Mouse (Mus musculus) A20 (cell line): ENCODE data around the gene Adam22.

Experiments used
- DNase-seq: peaks from one replicate; pipeline ENCODE4 v3.0.0-alpha.2; 2011; ENCODE audit warnings: low read depth, low spot score

The Adam22 gene

DNA sequence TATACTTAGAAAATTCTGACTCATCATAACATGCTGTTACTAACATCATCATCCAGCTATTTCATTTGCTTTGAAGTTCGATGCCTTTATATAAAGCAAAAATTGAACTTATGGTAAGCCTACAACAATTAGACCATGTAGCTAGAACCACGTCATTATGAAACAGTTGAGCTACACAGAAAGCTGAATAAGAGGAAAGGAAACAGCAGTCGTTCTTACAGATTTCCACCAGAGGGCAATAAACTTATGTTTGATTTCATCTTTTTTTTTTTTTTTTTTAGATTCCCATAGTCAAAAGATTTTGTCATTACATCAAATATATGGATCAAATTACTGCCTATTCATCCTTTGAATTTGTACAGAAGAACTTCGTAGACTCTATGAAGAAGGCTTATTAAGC is 203.2 kb downstream of the Adam22 start:
- DNase-seq = peak; percentile 55

DNA sequence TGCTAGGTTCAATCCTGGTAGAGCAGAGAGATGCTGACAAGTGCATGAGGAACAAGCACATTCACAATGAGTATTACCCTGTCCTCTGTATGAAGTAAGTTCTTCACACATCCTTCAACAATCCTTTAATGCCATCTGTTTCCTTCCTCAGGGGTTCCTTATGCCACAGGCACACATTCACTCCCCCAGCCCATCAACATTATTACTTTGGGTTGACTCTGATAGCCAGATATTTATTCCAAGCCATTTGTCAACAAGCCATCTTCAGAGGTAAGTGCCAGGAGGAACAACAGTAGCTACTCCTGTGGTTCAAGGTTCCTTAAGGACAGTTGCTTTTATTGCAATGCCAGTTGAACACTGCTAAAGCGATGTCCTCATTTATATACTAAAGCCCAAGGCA is 216.3 kb downstream of the Adam22 start:
- no peak for DNase-seq

DNA sequence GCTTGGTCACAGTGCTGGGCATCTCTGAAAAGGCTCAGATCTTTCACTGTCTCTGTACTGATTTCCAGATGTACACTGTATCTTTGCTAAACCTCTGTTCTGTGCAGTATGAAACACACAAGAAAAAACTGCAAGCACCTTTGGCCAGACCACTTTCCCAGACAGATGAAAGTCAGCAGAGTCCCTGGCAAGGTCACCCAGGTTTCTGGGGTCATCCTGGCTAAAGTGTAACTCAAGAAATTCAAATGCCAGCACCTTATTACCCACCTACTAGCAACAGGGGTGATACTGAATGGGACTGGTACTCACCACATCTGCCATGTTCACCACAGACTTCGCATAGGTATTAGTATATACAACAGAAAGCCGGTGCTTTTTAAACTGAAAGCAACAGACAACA is 221.8 kb downstream of the Adam22 start:
- DNase-seq = no peak

DNA sequence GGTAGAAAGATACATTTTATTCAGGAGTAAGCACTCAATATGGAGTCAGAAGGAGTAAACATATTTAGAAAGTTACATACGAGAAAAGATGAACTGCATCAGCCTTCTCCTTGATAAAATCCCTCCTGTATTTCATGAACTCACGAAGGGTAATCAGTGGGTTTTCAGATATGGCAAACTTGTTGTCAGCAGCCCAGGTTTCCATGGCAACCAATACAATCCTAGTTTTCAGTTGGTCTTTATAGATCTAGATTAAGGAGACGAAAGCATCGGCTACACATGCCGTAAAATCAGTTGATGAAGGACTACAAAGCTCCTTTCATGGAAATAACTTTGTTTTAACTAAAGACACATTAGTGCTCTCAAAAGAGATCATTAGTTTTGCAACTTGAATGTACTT is 222.5 kb downstream of the Adam22 start:
- DNase-seq = no peak

DNA sequence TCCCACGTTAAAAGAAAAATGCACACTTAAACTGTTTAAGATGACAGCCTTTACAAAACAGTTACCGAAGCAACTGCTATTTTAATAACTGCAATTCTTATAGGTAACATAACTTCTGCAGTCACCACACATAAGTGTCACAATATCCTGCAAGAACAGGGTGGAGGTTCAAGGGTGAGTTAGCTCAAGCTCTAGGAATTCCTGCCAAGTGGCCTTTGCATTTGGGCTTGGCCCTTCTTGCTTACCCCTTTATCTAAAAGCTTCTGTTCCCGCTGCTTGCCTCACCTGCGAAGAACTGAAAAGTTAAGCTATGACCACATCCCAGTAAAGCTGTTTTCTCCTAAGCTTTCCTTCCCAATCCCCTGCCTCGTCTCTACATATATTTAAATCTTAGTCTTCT is 235.4 kb downstream of the Adam22 start:
- no peak for DNase-seq

DNA sequence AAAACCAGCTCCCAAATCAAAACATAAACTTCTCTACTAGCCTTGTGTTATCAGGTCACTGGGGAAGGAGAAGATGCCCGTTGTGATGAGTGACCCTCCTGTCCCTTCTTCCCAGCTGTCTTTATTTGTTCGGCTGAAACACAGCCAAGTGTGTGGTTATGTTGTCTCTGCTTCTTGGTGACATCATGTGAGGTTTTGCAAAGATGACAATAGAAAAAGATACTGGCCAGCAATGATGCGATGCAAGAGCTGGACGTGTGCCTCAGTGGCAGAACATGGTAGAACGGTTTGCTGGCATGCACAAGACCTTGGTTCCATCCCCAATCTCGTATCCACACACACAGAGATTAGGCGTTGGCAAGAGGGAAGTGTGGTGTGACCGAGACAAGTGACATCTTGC is 236.0 kb downstream of the Adam22 start:
- no peak for DNase-seq

DNA sequence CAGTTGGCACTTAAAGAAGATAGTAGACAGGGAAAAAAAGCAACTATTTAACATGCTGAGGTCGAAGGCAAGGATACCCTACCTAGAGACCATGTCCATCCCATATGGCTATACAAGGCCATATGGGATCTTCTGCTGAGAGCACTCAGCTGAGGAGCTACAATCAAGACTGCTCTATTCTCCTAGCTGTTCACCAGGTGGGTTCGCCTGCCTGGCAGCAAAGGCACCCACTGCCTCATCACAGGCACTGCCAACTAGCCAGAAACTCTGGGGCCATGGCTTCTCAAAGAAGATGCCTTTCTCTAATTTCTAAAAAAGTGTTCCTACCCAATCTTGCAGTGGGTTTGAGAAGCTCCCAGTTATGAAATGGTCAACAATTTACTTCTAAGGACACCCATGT is 238.2 kb downstream of the Adam22 start:
- DNase-seq = no peak

DNA sequence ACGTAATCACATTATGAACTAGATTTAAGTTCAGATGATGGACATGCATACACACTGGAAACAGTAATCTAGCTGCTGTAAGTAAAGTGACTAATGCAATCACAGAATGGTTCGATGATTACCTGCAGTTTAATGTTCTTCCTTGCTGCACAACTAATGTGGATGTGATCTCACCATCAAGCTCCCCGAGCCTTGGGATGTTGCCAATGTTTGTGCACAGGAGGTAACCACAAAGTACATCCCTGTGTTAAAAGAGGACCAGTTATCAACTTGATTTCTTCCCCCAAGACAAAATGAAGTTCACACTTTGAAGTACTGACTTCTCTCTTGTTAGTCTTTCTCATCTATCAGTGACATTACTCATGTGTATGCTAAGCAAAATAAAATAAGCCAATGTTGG is 247.0 kb downstream of the Adam22 start:
- DNase-seq = no peak

DNA sequence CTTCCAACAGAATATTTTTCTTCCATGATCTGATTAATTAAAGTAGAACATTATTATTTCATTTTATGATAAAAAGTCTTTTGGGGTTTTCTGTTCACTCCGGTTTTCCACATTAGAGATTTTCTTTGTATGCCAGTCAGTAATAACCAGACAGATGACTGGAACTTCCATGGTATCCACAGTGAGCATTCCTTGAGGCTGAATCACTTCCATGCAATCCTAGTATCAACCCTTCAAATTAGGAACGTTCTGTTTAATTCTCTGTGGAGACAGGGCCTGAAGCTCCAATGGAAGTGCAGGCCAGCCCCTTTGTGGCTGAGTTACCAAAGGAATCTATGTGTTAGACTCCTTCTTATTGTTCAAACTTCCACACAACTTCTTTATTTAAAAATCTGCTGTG is 247.9 kb downstream of the Adam22 start:
- no peak for DNase-seq

DNA sequence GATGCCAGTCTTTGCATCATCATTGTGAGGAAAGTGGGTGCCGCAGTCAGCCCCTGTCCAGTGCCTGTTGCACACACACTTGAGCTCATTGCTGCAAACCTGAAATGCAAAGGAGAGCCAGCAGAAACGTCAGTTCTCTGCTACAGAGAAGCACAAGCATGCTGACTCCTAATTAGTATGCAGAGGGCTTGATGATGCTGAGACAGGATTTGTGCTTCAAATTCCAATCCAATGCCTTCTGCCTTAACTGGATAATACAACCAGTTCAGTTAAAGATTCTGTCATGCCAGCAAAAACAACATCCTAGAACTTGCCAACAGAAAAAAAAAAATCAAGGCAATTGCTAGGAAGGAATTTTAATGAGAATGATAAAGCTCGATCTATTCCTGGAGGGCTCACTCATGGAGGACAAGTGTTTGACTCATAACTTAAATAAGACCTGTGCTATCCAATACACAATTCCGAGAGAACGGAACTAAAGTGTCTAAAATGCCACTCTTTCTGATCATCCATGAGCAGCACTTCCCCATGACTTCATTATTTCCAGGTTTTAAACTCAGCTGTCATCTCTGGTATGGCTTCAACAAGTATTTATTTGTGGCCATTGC is 251.3 kb downstream of the Adam22 start:
- DNase-seq = no peak

DNA sequence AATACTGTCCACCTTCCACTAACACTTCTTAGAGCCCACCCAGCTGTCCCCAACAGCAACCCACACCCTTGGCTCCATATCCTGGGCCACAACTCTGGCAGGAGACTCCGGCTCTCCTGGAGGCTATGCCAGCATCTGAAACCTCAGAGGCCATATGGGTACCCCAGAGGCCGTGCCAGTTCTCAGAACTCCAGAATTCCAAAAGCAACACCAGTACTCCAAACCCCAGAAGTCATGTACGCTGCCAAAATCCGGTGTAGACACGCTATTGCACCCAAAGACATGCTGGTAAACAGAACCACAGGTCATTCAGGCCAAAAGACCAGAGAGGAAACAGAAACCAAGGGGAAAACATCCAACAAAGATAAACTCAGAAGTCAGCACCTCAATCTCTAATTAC is 255.7 kb downstream of the Adam22 start:
- no peak for DNase-seq

DNA sequence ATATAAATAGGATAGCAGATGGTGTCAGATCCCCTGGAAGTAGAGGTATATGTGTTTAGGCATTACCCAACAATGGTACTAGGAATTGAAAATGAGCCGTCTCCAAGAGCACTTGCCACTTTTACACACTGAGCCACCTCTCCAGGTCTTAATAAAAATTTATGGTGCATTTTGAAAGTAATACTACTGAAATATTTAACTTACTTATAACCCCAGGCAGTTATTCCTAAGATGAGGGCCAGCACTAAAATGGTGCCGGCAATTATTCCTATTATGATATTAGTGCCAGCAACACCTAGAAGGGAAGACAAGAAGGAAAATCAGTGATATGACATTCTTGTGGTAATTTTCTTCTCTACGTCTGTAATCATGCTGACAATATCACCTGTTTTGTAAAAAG is 256.3 kb downstream of the Adam22 start:
- no peak for DNase-seq

DNA sequence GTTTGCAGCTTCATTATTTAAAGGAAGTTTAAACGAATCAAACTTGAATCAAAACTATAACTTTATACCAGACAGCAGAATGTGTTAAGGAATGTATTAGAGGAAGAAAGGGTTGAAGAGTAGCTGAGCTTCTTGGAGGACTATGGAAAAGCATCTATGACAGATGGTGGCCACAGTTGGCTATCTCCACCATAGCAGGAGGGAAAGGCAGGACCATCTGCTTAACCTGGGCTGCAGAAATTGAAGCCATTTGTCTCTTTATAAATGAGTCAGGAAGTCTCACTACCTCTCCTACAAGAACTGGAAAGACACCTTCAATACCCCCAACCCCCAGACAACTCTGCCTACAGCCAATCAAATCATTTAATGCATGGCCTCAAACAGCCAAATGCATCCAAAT is 272.3 kb downstream of the Adam22 start:
- no peak for DNase-seq

DNA sequence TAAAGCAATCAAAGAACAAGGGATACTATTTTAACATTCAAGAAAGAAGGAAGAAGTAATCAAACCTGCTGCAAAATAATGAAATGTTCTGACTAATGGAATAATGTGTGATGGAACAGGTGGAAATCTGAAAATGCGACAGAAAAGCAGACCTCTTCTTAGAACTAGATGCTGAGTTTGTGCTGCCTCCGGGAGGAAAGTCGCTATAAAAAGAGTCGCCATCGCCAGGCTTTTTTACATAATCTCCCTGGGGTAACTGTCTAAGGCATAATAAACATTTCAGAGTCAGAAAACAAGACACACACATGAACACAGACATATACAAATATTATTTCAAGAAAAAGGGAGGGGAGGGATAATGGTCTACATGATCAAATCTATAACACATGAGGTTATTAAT is 273.0 kb downstream of the Adam22 start:
- no peak for DNase-seq

DNA sequence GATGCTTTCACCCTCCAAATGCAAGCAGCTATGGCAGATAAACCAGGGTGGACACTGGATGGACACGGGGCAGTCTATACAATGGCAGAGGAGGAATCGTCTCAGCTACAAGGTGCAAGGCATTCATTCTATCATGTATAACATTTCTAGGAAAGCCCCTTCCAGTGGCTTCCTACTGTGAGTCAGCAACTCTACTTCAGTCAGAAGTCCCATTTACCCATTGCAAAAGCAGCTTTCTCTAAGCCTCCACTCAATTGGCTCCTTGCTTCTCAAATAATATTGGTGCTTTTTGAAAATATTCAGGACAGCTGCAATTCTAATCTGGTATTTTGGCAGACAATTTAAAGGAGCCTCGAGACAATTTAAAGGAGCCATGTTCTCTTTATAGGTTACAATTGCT is 279.8 kb downstream of the Adam22 start:
- DNase-seq = no peak

DNA sequence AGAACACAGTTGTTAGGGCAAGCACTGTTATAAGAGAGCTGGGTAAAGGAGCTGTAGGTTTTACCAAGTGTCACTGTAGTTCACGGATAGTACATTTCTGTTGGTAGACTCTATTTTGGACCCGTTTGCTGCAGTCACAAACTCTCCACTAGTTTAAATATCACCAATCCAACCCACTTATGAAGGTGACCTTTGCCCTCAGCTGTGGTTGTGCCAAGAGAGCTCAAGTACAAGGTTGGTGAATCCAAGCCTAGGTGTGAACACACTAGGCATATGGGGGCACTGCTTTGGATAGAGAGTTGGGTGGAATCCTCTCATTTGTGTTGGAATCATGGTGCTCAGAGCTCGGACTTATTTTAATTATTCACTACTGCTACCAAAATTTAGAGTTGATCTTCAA is 282.3 kb downstream of the Adam22 start:
- DNase-seq = no peak

DNA sequence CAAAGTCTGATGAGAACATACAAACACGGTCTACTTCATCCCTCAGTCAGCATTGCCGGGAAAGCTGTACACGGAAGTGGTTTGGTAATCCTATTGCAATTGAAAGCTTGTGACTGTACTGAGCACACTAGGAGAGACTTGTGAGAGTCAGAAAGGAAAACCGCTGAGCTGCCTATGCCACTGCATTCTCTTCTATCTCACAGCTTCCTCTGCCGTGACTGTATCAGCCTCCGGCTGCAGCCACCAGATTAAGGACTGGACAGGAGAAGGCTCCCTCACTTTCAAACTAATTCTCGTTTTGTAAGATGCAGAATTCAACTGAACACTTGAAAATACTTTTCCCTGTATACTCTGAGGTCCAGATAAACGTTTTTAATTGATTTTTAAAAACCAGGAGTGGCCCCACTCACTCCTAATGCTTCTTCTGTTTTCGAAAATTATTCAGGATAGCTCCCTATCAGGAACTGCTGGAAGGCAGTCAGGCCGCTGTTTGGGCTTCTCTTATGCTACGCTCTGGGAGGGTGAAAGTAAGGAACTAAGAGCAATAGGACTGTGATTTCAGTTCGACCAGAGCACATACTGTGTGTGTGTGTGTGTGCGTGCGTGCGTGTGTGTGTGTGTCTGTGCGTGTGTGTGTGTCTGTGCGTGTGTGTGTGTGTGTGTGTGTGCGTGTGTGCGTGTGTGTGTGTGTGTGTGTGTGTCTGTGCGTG is 285.0 kb downstream of the Adam22 start:
- DNase-seq = no peak

DNA sequence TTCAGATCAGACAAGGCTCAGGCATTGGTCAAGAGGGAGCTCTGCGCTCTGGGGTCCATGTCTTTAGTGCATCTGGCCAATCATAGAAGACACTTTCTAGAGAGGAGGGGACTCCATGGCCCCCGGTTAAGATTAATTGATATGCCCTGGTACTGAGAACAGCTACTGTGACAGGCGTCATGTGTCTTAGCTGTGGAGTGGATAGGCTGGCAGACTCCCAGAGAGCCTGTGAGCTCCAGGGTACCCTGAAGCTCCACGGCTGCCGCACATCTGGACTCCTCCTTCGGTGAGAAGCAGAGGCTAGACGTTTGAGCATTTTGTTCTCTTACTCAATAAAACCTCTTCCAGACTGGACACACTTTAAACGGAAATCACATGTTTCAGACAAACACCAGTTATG is 290.5 kb downstream of the Adam22 start:
- no peak for DNase-seq

DNA sequence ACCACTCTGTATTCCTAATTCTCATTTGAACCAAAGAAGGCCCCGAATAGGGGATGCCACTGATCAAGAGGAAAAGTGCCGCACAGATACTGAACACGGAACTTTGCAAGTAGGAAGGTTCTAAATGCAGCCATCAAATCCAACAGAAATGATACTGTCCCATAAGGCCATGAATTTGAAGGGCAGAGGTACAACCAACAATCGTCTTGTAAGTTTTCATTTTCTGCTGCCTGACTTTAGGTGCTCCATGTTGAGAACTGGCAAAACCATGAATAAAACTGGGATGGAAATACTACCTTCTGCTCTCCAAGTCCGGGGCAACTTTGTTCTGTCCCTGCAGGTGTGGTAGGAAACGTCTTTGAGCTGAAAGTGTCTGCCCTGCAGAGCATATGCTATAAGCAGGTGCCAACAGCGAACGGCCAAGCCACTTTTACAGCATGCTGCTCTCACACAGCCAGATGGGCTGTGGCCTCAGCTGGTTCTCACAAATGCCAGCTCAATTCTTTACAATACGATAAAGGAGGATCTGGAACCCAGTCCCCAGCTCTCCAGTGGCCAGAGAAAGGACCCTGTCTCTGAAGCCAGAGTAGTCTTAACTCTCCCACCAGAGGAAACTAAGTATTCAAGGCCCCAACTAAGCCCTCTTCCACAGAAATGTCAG is 293.9 kb downstream of the Adam22 start:
- no peak for DNase-seq

DNA sequence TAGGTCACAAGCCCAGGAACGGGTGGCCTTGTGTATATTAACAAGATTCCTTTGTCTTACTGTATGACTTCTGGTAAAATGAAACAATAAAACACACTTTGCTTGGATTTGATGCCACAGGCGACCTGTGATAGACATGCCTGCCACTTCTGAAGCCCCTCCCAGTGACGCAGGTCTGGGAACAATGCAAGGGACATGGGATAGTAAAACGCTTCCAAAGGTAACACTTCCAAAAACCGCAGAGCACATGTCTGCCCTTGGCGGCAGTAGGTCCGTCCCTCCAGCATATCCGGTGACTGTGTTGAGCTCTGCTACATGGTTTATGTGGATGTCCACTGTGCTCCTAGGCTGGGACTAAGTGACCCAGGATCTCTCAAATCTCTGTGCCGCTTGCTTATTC is 294.6 kb downstream of the Adam22 start:
- DNase-seq = no peak

DNA sequence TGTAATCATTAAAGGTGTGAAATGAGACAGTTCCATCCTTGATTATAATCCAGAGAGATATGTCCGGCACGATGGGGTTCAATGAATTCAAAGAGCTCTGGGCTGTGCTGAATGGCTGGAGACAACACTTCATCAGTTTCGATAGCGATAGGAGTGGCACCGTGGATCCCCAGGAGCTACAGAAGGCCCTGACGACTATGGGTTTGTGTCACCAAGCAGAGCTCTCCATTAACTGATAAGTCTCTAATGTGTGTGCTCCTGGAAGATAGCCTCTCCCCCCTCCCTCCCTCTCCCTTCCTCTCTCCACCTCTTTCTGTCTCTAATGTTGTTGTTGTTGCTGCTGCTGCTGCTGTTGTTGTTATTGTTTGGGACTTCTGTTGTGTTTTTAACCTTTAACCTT is 304.8 kb downstream of the Adam22 start:
- no peak for DNase-seq

DNA sequence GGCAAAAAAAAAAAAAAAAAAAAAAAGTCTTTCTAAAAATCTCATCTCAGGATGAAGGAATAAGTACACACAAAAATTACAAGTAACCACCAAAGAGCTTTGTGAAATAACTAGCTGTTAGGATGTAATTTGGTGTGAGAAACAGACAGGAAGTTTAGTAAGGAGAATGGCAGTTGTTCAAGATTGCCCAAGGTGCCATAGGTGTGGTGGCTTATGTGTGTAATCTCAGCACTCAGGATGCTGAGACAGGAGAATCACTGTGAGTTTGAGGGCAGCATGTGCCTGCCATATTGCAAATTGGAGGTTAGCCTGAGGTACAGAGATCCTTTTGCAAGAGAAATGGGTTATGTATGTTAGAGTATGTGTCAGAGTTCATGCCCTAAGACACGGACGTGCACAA is 305.5 kb downstream of the Adam22 start:
- DNase-seq = no peak

DNA sequence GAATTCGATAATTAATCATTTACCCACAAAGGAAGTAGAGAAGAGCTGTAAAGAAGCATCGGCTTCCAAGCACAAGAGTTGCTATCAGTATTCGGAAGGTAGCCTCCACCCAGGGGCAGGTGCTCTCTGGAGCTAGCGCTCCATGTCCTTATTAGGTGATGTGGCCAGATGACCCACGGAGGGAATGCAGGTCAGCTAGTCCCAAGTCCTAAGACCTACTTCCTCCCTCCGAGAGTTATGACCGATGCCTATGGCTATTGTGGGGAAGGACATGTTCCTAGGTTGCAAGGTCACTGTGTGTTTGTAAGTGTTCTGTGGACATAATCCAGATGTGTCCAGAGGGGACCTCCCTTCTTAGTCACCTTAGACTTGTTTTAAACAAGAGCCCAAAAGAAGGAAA is 309.9 kb downstream of the Adam22 start:
- DNase-seq = no peak

DNA sequence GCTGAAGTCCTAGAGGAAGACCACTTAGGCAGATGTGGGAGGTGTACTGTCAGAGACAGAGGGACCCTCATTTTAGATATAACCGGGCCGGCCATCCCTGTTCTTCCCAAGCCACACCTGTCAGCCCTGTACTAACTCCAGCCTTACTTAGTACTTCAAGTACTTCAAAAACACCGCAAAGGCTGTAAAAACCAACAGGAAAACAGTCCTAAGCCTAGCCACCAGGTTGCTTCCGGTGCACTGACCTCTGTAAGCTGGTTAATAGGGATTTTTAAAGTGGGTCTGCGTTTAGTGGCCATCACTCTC is 311.0 kb downstream of the Adam22 start:
- no peak for DNase-seq
